Mouse (Mus musculus) left cerebral cortex, adult 9 months (tissue): ENCODE results near the gene Lgi1.

Source experiments
- DNase-seq, 2 experiments: peaks; one replicate each; pipeline ENCODE4 v3.0.0; 2022; ENCODE audit warnings: low spot score in 2 of 2

Lgi1 gene

DNA sequence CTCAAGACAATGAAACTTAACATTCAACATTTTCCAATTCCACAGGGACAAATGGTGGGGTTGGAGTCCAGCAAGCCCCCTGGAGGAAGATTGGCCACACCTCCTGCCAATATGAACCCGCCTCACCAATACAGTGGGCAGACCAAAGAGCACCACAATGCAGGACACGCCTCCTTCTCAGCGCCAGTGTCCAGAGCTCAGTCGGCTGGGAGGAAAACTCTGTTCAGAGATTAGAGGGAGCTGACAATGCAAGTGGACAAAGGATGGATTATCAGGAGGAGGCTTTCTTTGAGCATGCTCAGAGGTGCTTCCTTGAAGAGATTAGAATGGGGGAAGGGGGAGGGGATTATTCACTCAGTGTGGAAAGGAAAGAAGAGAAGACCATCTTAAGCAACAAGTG, 62.7 kb downstream of the Lgi1 start:
- no peak for DNase-seq

DNA sequence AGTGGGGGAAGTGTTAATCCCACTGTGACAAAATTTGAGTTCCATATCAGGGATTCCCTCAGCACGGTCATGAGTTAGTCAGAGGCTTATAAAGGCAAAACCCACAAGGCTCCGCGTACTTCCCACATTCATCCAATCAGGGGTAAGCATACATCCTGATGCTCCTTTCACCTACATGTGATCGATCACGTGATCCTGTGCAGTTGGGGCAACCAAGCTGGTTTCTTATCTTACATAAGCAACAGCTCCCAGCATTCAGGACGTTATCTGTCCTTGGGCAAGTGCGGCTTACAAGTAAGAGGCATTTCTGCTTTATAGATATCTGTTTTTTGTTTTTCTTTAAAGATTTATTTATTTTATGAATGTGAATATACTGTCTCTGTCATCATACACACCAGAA, 63.7 kb downstream of the Lgi1 start:
- DNase-seq, result no peak

DNA sequence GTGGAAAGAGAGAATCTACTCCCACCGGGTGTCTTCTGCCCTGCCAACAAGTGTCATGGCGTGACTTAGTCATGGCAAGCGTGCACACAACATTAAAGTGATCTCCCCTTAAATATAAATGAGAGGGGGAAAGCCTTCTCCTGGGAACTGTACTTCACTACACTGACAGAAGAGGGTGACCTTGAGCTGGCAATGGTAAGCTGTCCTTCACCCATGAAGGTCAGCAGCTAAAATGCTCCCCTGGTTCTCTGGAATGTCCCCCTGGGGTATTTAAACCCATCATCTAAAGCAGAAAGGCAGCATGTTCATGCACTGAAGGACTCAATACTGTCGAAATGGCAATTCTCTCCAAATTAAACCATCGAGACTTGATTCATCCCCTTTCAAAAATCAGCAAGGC, 64.9 kb downstream of the Lgi1 start:
- DNase-seq, result no peak

DNA sequence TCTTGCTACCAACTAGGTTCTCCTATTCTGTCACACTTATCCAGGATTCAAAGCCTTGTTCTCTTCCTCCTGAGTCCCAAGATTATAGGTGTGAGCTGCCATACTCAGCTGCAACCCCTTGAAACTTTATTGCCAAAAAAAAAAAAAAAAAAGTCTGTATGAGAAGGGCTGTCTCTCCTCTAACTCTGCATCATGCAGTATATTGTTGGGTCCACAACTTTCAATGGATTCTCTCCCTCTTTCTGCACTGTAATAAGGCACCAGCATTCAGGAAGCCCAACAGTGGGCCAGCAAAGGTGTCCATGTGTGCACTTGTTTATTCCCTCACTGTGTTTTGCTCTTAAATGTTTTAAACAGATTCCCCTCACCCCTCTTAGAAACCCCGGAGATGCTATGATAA, 66.7 kb downstream of the Lgi1 start:
- no peak for DNase-seq

DNA sequence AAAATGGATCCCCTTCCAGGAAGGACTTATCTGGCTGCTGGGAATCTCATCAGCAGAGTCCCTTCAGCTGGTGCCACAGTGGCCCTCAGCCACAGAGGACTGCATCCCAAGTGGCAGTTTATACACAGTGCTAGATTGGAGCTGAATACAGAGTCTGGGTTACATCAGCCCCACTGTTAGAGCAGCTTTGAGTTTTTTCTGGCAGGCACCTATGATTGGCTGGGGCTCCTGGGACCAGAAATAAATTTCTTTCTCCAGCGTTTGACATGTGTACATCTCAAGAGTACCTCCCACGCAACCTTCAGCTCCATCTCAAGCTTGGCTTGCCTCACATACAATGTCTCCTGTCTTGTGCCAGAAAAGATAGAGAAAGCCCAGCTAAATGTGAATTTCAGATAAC, 67.9 kb downstream of the Lgi1 start:
- peak; percentile 37 to 38 for DNase-seq

DNA sequence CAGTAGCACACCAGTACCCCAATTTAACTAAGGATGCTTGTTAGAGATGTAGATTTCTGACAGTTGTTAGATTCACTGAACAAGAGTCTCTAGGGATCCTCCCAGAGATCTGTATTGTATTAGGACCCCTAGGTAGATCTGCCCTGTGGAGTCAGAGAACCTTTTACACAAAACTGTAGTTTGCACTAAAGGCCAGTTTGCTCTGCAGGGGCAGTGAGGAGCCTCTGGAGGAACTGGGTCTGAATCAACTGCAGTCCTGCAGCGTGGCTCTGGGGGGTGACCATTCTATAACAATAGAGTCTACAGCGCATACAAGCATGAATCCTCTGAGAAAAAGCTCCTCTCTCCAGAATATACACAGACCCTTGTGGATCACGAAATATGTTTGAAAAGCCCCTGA, 68.5 kb downstream of the Lgi1 start:
- DNase-seq, result no peak

DNA sequence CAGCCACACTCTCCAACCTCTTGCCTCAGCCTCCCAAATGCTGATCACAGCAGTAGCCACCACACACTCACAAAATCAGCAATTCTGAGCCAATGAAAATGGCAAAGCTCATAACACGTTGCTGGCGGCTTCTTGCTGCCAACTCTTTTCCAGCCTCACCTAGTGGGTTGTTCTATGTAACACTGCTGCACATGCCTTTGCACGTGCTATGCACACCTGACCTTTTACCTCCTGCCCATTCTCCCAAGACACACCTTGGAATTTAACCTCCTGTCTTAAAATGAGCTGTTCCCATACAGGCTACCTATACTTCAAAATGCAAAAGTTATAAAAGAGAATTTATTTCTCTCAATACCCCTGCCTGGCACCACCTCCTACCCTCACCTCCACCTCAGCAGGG, 72.2 kb downstream of the Lgi1 start:
- DNase-seq, result no peak

DNA sequence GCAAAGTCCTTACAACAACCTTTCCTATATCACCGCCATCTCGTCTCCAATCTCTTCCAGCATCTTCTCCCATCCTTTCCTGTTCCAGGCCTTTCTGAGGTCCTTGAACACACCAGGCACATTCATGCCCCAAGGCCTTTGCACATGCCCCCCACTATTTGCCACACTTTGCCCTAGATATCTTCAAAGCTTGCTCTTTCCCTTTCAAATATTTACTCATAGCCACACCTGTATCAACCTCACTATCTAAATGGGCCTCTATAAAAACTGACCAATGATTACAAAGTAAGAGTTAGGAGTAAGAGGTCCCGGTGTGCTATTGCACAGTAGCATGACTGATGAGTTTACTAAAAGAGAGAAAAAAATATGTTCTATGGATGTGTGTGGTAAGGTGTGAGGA, 73.0 kb downstream of the Lgi1 start:
- no peak for DNase-seq

DNA sequence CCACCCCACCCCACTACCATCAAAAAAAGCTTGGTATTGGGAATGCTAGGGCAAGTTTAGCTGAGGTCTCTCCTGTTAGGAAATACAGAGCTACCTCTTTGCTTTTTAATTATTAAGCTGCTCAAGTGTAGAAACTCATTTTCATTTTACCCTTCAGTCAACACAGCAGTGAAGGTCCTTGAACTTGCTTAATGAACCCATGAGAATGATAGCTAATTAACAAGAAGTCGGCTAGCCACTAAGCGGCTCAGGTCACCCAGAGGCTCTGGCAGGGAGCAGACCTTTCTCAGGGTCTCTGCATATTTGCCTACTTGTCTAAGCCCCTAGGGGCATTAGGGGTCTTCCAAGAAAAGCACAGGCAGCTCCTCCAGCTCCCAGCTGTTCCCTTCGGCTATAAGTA, 75.4 kb downstream of the Lgi1 start:
- DNase-seq, result no peak

DNA sequence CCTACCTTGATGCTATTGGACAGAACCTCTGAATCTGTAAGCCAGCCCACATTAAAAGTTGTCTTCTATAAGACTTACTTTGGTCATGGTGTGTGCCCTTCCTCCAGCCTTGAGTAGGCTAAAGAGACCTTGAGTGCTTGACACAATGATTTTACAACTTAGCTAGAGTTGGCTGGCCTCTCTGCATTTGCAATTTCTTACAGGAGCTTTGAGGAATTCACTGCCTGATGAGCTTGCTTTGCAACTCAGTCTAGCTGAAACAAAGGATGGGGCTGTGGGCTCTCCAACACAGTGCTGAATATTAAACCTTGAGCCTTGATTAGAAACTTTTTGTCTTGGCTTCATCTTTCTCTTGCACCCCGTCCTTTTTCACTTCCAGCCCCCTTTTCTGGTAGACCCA, 78.9 kb downstream of the Lgi1 start:
- DNase-seq, result no peak

DNA sequence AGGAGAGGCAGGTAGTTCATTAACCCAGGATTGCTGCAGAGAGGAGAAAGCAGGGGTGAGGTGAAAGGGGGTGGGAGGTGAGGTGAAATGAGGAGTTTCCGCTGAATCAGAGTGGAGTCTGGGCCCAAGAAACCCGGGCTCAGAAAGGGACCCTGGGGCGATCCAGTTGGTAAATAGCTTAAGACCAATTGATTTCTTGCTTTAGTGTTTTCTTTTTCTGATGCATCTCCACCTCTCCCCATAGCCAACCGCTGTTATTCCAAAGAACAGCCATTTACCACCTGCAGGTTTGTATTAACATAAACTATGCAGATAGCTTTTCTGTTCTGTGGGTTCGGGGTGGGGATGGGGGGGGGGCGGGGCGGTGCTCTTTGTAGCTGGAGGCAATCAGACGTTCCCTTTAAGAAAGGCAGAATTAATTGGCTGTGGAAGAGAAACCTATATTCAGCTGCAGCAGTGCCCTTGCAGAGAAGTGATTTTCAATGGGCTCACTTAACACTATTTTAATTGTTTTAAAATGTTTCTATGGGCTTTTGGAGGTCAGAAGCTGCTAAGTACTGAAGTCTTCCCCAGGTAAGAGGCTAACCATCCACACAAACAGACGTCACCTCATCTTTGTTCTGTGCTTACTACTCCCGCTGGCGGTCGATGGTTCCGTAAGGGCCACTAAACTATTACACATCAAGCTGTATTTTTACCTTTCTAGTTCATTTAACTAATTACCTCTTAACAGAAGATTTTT, 84.1 kb downstream of the Lgi1 start:
- no peak for DNase-seq

DNA sequence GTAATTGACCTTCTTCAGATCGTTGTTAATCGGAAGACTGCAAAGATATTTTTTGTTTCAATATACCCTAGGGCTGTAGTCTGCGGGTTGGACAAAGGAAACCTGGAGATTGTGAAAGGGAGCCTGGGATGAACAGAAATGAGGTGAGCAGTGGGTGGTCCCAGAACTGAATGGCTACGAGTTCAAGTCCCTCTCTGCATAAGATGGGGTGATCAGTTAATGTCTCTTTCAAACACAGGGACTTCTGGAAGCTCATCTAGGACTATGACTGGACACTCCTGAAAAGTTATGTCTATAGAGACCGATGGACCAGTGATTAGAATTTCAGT, 84.6 kb downstream of the Lgi1 start:
- DNase-seq, result no peak

DNA sequence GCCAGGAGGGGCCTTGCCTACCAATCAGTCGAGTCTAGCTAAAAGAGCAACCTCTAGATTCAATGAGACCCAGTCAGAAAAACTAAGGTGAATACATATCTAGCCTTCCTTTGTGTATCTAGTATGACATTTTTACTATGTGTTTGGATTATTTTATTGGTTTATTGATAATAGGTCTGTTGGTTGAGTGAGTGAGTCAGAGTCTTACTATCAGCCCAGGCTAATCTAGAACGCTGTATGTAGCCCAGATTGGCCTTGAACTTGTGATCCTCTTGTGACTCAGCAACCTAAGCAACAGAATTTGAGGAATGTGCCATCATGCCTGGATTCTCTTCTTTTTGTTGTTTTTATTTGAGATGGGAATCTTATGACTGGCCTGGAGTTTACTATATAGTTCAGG, 86.9 kb downstream of the Lgi1 start:
- no peak for DNase-seq

DNA sequence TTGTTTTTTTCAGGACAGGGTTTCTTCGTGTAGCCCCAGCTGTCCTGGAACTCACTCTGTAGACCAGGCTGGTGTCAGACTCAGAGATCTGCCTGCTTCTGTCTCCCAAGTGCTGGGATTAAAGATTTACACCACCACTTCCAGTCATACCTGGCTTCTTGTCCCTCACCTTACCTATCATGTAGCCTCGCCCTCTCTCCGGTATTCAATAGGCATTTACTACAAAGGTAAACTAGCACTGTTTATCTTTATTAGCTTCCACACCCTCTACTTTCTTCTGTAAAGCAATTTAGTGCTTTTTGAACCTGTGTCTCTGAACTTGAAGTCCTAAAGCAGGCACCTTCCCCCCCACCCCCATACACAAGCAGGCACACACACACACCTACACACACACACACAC, 87.4 kb downstream of the Lgi1 start:
- no peak for DNase-seq

DNA sequence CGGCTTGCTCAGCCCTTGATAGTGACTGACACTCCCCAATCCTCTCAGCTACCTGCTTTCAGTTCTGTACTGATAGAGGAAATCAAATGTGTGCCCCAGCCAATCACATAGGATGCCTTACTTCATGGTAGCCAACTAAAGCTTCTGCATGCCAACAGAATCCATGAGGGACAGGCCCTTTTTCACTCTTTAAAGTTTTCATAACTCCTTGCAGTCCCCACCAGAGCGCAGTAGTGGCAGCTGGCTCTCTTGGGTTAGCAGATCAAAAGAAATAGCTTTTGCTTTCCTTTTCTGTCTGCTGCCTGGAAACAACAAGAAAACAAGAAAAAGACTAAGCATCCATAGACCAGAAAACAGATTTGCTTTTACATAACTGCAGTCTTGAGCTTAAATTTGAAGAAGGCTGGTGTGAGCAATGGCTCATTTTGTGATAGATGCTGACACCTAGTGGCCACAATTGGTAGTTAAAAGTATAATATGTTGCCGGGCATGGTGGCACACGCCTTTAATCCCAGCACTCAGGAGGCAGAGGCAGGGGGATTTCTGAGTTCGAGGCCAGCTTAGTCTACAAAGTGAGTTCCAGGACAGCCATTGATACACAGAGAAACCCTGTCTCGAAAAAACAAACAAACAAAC, 88.3 kb downstream of the Lgi1 start:
- DNase-seq, result peak; percentile 8 to 71

DNA sequence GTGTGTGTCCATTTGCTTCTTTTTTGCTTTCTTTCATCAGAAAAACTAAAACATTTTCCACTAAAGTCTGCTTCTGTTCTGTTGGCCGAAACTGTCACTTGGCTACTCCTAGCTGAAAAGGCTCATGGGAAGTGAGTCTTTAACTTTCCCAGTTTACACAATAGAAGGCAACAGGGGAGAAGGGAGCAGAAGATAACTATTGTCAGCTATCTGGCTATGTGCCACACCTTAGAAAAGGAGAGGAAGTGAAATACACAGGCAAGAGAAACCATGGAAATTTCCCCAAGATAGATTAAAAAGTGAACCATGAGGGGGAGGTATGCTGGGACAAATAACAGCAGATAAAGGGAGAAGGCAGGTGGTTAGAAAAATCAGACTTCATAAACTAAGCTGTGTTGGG, 89.9 kb downstream of the Lgi1 start:
- DNase-seq, result no peak

DNA sequence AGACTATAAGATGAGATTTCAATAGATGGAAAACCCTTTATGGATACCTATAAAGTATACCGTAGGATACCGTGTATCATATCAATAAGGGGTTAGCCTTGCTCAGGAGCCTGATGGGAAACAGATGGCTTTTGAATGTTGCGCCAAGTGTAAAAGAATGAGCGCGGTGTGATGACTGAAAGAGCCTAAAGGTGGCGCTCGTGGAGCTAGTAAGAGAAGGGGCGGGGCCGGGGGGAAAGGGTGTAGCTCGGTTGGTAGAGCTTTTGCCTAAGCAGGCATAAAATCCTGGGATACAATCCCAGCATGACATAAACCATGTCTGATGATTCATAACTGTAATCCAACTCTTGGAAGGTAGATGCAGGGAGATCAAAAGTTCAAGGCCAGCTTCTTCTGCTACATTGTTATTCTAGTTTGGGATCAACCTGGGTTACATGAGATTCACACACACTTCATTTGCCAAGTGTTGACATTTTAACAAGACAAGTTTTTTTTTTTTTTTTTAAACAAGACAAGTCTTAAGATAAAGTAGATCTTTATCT, 90.6 kb downstream of the Lgi1 start:
- DNase-seq, result no peak

DNA sequence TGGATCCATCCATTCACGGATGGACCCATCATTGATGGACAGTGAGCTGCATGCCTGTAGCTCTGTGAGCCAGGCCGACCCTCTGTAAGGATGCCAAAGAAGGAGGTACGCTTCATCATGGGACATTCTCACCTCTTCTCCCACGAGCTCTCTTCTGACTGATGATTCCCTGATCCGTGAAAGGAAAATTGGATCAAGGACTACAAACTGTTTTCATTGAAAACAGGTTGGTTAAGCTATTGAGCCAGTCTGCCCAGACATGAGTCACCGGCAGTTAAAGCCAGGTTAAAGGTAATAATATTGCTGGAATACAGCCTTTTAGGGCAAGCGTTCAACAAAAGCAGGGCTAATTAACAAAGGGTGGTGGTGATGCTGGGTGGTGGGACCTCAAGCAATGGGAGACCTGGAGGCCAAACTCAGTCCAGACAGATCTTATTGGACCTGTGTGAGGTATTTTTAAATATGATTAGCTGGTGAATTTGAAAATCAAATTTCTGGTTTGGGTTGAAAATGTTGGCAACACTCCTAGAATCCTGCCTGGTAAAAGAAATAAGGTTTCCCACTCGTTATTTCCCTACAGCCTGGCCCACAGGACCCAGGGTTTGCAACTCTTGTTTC, 92.0 kb downstream of the Lgi1 start:
- DNase-seq, result no peak

DNA sequence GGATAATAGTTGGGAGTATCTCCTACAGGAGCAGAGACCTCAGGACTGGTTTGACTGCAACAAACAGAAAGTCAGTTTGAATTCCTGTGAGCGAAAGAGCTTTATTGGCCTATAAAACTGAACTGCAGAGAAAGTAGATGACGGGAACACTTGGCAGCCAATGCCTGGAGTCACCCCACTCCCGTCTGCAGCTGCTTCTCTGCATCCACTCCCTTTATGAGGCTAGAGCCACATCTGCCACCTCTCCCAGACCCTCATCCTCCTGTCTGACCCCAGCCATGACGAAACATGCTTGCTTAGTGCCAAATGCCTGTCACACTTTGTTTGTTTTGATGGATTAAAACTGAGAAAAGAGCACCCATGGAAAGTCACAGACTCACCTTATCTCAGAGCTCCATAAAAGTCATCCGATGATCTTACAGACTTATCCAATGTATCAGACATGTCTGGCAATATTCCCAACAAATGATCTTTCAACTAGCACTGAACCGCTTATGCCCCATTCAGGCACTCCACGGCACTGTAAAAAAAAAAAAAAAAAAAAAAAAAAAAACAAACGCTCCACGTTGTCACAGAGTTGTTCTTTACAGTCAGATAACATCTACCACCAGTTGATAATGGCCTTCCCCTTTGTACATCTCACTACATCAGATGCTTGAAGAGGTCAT, 93.8 kb downstream of the Lgi1 start:
- no peak for DNase-seq

DNA sequence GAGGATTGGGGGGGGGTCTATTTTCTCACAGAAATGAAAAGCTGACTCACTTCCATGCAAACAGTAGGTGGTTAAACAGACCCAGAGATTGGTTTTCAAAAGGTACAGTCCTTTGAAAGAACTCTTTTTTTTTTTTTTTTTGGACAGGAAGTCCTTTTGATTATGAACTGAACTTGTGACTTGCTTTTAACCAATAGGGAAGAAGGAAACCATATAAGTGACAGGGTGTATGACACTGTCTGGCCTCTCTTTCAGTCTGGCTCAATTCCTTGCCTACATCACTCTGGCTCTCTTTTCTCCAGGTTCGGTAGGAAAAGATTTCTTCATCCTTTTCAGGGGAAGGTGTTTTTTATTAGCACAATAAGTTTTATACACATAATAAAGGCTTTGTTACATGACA, 95.0 kb downstream of the Lgi1 start:
- no peak for DNase-seq
